Mouse (Mus musculus) hindbrain, embryonic 16.5 days (tissue): ENCODE data around the gene Slc24a3. TPM values are rescaled to one million over a fixed set of nuclear protein-coding genes. Genes with fewer than 3 reads are reported as not detected.
A peak's percentile ranks its signal among the peaks of the same experiment; 100 is the strongest.

Source experiments
- ATAC-seq: fragments of 200-750 bp; cut with Nextera tagmentation; 2 replicates; pipeline ENCODE4 v1.8.0; 2017; ENCODE audit warnings: moderate TSS enrichment, moderate library complexity
- H3K27ac ChIP-seq: fragments of 300-500 bp; sonication (generic); 2 replicates; pipeline ENCODE4 v1.5.1; 2014; ENCODE audit warnings: low read depth, mild to moderate bottlenecking, control low read depth, low read length, moderate library complexity
- H3K27me3 ChIP-seq: fragments of 300-500 bp; sonication (generic); replicated peaks from 2 replicates; pipeline ENCODE4 v1.6.1; 2014; ENCODE audit warnings: low read length; ENCODE audit not compliant: control insufficient read depth, insufficient read depth
- H3K36me3 ChIP-seq: fragments of 300-500 bp; sonication (generic); 2 replicates; pipeline ENCODE4 v1.6.1; 2014; ENCODE audit warnings: mild to moderate bottlenecking, low read length, moderate library complexity, mixed read lengths; ENCODE audit not compliant: control insufficient read depth, insufficient read depth
- H3K4me1 ChIP-seq: fragments of 300-500 bp; sonication (generic); 2 replicates; pipeline ENCODE4 v1.6.1; 2014; ENCODE audit warnings: low read depth, low read length; ENCODE audit not compliant: control insufficient read depth, insufficient read depth
- H3K4me2 ChIP-seq: fragments of 300-500 bp; sonication (generic); 2 replicates; pipeline ENCODE4 v1.6.1; 2014; ENCODE audit warnings: mild to moderate bottlenecking, low read length, control low read depth, moderate library complexity
- H3K4me3 ChIP-seq: fragments of 300-500 bp; sonication (generic); 2 replicates; pipeline ENCODE4 v1.5.1; 2014; ENCODE audit warnings: mild to moderate bottlenecking, low read length, control low read depth, moderate library complexity
- H3K9ac ChIP-seq: fragments of 300-500 bp; sonication (generic); 2 replicates; pipeline ENCODE4 v1.6.1; 2014; ENCODE audit warnings: low read depth, mild to moderate bottlenecking, control low read depth, low read length, moderate library complexity
- H3K9me3 ChIP-seq: fragments of 300-500 bp; sonication (generic); 2 replicates; pipeline ENCODE4 v1.6.1; 2014; ENCODE audit warnings: mild to moderate bottlenecking, low read length, moderate library complexity; ENCODE audit not compliant: control insufficient read depth
- whole genome bisulfite sequencing: fragments of 180-500 bp; shearing (Covaris S2); extraction: QIAGEN DNeasy Blood & Tissue Kit; methylation state at CpG from one replicate; pipeline ENCODE4 v1.1.7; 2014; 5-methylcytosine and 5-hydroxymethylcytosine counted together
- polyA plus RNA-seq: library from polyadenylated mRNA; unstranded; fragments of >200 nt; fragmentation: Nextera tagmentation; extraction: Ambion mirVana; gene quantifications from 2 replicates; pipeline ENCODE4 v1.2.1, GENCODE M21; 2015

Gene Slc24a3
- polyA plus RNA-seq, 1 experiment from 2014 or later, result 11.7 TPM

GRCm38 (mm10) chr2:145417738-145418137 lies 250.2 kb downstream of the Slc24a3 start:
- Histone ChIP-seq H3K9ac (no peak overlapping the region), H3K9me3 (no peaks in the 10 kb centered on the region), H3K4me2 (no peak overlapping the region), H3K27ac (no peak overlapping the region), H3K36me3 (no peaks in the 10 kb centered on the region), H3K4me3 (no peak overlapping the region), H3K4me1 (no peaks in the 10 kb centered on the region), H3K27me3 (no peaks in the 10 kb centered on the region)
- no peak for ATAC-seq
- 96% methylated on average over 2 of the region's 2 CpGs for WGBS

- 79% methylated on average over 2 of the region's 2 CpGs for WGBS
- Histone ChIP-seq H3K9me3 (no peaks in the 10 kb centered on the region), H3K4me3 (no peak overlapping the region), H3K27me3 (no peaks in the 10 kb centered on the region), H3K36me3 (no peaks in the 10 kb centered on the region), H3K9ac (no peak overlapping the region), H3K4me2 (no peak overlapping the region), H3K4me1 (no peaks in the 10 kb centered on the region), H3K27ac (no peak overlapping the region)
- ATAC-seq, result no peak
These were observed 251.5 kb downstream of the Slc24a3 start for GRCm38 (mm10) chr2:145419078-145419477.

- H3K27ac ChIP-seq, result no peak overlapping the region
- H3K9ac ChIP-seq, result no peak overlapping the region
- no peak overlapping the region for H3K4me2 ChIP-seq
- no peaks in the 10 kb centered on the region for H3K9me3 ChIP-seq
- no peak overlapping the region for H3K4me3 ChIP-seq
- no peaks in the 10 kb centered on the region for H3K36me3 ChIP-seq
- no peaks in the 10 kb centered on the region for H3K4me1 ChIP-seq
- ATAC-seq, result 0 out of 2 replicates have a peak, but pooled peaks have one; percentile 14
- H3K27me3 ChIP-seq, result no peaks in the 10 kb centered on the region
- 69% methylated on average over 5 of the region's 5 CpGs for WGBS
These were observed 253.7 kb downstream of the Slc24a3 start for GRCm38 (mm10) chr2:145420967-145421888.

- H3K9ac ChIP-seq, result no peak overlapping the region
- H3K4me2 ChIP-seq, result no peak overlapping the region
- no peaks in the 10 kb centered on the region for H3K36me3 ChIP-seq
- no peak overlapping the region for H3K4me3 ChIP-seq
- no peaks in the 10 kb centered on the region for H3K9me3 ChIP-seq
- WGBS, result 46% methylated on average over 3 of the region's 3 CpGs
- no peak overlapping the region; the same call in 1 of the 2 replicates for H3K27ac ChIP-seq
- no peaks in the 10 kb centered on the region for H3K27me3 ChIP-seq
- peak; percentile 37; the same call in 1 of the 2 replicates for ATAC-seq
- H3K4me1 ChIP-seq, result no peaks in the 10 kb centered on the region
These were observed 254.3 kb downstream of the Slc24a3 start for GRCm38 (mm10) chr2:145421889-145422212.

- H3K9me3 ChIP-seq, result 0 out of 2 replicates have a peak, but pooled peaks cover 2% of the 10 kb centered on the region
- no peaks in the 10 kb centered on the region for H3K36me3 ChIP-seq
- H3K9ac ChIP-seq, result no peak overlapping the region
- no peak for ATAC-seq
- 93% methylated on average over 5 of the region's 5 CpGs for WGBS
- H3K4me2 ChIP-seq, result no peak overlapping the region
- no peaks in the 10 kb centered on the region for H3K27me3 ChIP-seq
- H3K4me1 ChIP-seq, result no peaks in the 10 kb centered on the region
- no peak overlapping the region for H3K27ac ChIP-seq
- no peak overlapping the region for H3K4me3 ChIP-seq
These were observed 262.4 kb downstream of the Slc24a3 start for GRCm38 (mm10) chr2:145429982-145430381.

- Histone ChIP-seq H3K4me3 (no peak overlapping the region), H3K9me3 (no peaks in the 10 kb centered on the region), H3K4me2 (no peak overlapping the region), H3K4me1 (no peaks in the 10 kb centered on the region), H3K27me3 (no peaks in the 10 kb centered on the region), H3K27ac (no peak overlapping the region), H3K9ac (no peak overlapping the region), H3K36me3 (no peaks in the 10 kb centered on the region)
- 84% methylated on average over 1 of the region's 1 CpGs for WGBS
- no peak for ATAC-seq
These were observed 266.5 kb downstream of the Slc24a3 start for GRCm38 (mm10) chr2:145434068-145434467.

GRCm38 (mm10) chr2:145438336-145438735 lies 270.8 kb downstream of the Slc24a3 start:
- Histone ChIP-seq H3K27me3 (no peaks in the 10 kb centered on the region), H3K4me2 (no peak overlapping the region), H3K4me1 (no peaks in the 10 kb centered on the region), H3K36me3 (no peaks in the 10 kb centered on the region), H3K9ac (no peak overlapping the region), H3K9me3 (no peaks in the 10 kb centered on the region), H3K4me3 (no peak overlapping the region), H3K27ac (no peak overlapping the region)
- ATAC-seq, result no peak
- 40% methylated on average over 5 of the region's 5 CpGs for WGBS

- no peak overlapping the region for H3K27ac ChIP-seq
- H3K27me3 ChIP-seq, result no peaks in the 10 kb centered on the region
- no peaks in the 10 kb centered on the region for H3K4me1 ChIP-seq
- no peak for ATAC-seq
- no peaks in the 10 kb centered on the region for H3K36me3 ChIP-seq
- no peaks in the 10 kb centered on the region for H3K9me3 ChIP-seq
- no peak overlapping the region for H3K9ac ChIP-seq
- WGBS, result 93% methylated on average over 1 of the region's 1 CpGs
- no peak overlapping the region for H3K4me3 ChIP-seq
- no peak overlapping the region for H3K4me2 ChIP-seq
These were observed 272.2 kb downstream of the Slc24a3 start for GRCm38 (mm10) chr2:145439755-145440154.

- WGBS, result 47% methylated on average over 8 of the region's 8 CpGs
These were observed 289.7 kb downstream of the Slc24a3 start for GRCm38 (mm10) chr2:145457106-145457747.

More at GRCm38 (mm10) chr2:145457106-145457747, 289.7 kb downstream of the Slc24a3 start:
- no peak overlapping the region for H3K4me2 ChIP-seq
- no peaks in the 10 kb centered on the region for H3K36me3 ChIP-seq
- no peak overlapping the region for H3K9ac ChIP-seq
- no peak for ATAC-seq
- no peaks in the 10 kb centered on the region for H3K9me3 ChIP-seq
- H3K27ac ChIP-seq, result no peak overlapping the region
- no peak overlapping the region for H3K4me3 ChIP-seq
- no peaks in the 10 kb centered on the region for H3K27me3 ChIP-seq
- no peaks in the 10 kb centered on the region for H3K4me1 ChIP-seq
